Mouse (Mus musculus) MEL (cell line): ENCODE measurements at regions not wholly inside any gene's neighbourhood (a gene's known extent, or its start where the extent isn't known, plus 50 kb on each side); places are given as distances from the start of the nearest gene placed in this dataset.

Source experiments
- CTCF ChIP-seq, 3 experiments: IDR thresholded peaks in 2 of 3; conservative IDR thresholded peaks in 1 of 3; 2 replicates each; pipeline ENCODE4 v1.5.1; 2011 to 2012; ENCODE audit warnings: low read length in 3 of 3, low read depth in 2 of 3, mild to moderate bottlenecking in 2 of 3, improper control_type of control experiment in 1 of 3, inconsistent platforms in 1 of 3, mixed read lengths in 1 of 3, moderate library complexity in 1 of 3; ENCODE audit not compliant: control insufficient read depth in 1 of 3, insufficient read depth in 1 of 3, poor library complexity in 1 of 3, severe bottlenecking in 1 of 3
- EP300 ChIP-seq, 2 experiments: IDR thresholded peaks; 2 replicates each; pipeline ENCODE4 v1.6.1; 2011; ENCODE audit warnings: improper control_type of control experiment in 2 of 2, low read length in 2 of 2, low read depth in 1 of 2, mild to moderate bottlenecking in 1 of 2
- JUND ChIP-seq: IDR thresholded peaks from 2 replicates; pipeline ENCODE4 v1.6.1; 2011; ENCODE audit warnings: low read depth, mild to moderate bottlenecking, improper control_type of control experiment, low read length
- MAFK ChIP-seq: IDR thresholded peaks from 2 replicates; pipeline ENCODE4 v1.6.1; 2011; ENCODE audit warnings: low read depth, mild to moderate bottlenecking, low read length, improper control_type of control experiment, borderline replicate concordance
- POLR2A ChIP-seq, 2 experiments: IDR thresholded peaks; 2 replicates each; pipeline ENCODE4 v1.6.1; 2011 to 2012; ENCODE audit warnings: low read length in 2 of 2, mild to moderate bottlenecking in 2 of 2, control low read depth in 1 of 2, improper control_type of control experiment in 1 of 2, low read depth in 1 of 2, moderate library complexity in 1 of 2; ENCODE audit not compliant: control insufficient read depth in 1 of 2, insufficient read depth in 1 of 2, poor library complexity in 1 of 2
- SMC3 ChIP-seq: IDR thresholded peaks from 2 replicates; pipeline ENCODE4 v1.6.1; 2011; ENCODE audit warnings: low read depth, low read length, improper control_type of control experiment
- TAL1 ChIP-seq: IDR thresholded peaks from 2 replicates; pipeline ENCODE4 v1.6.1; 2012; ENCODE audit warnings: mild to moderate bottlenecking, inconsistent platforms, low read length, moderate library complexity, mixed read lengths

DNA sequence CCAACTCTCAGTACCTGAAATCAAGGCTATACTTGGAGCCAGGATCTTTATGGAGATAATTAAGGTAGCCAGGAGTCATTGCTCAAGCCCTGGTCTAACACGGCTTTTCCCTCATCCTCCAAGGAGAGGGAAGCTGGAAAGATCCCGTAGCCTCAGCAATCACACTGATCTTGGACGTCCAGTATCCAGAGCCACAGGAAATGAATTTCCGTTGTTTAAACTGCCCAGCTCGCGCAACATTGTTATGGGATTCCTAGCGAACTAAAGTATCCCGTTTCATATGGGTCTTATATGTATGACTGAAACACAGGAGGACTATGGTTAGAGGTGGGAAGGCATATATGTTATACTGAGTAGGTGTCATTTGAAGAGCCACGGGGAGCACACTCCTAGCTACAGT, 126.3 kb upstream of the Lnx1 start:
- no peak for TF ChIP-seq EP300 (IDR thresholded peaks at IDR 0.05; ENCODE audit: low read depth in 1 of 2, low read length in 2 of 2)
- TF ChIP-seq MAFK = no peak
- no peak for TF ChIP-seq CTCF (IDR thresholded peaks at IDR 0.05 in 2 of 3, conservative IDR thresholded peaks at IDR 0.05 in 1 of 3; ENCODE audit: control insufficient read depth in 1 of 3, insufficient read depth in 1 of 3, low read depth in 2 of 3, low read length in 3 of 3, poor library complexity in 1 of 3, severe bottlenecking in 1 of 3)
- TF ChIP-seq TAL1 = no peak
- TF ChIP-seq POLR2A (IDR thresholded peaks at IDR 0.05; ENCODE audit: control insufficient read depth in 1 of 2, insufficient read depth in 1 of 2, low read depth in 1 of 2, low read length in 2 of 2, poor library complexity in 1 of 2) = no peak
- TF ChIP-seq SMC3 = no peak
- no peak for TF ChIP-seq JUND
